Mouse (Mus musculus): Measurements from ENCODE around the gene Sec24d. TPM values are rescaled to one million over a fixed set of nuclear protein-coding genes. Genes with fewer than 3 reads are reported as not detected.

The Sec24d gene
- total RNA-seq, 1 experiment, result 20.0 TPM

DNA sequence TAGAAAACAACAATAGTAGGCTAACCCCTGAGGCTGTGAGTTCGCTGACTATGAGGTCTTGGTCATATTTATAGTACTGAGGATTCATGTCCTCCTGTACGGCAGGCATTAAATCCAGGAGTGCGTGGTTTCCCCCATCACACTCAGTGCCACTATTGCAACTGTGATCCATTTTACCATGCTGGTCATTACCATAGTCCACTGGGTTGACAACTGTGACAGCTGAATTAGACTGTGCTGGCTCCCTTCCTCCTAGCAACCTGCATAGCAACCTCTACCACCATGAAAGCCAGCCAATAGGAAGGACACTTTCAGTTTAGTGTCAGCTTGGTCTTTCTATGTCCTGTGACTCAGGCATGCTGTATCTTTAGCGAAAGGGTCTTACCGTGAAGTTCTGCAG, 17.0 kb downstream of the Sec24d start:
- in situ Hi-C loops (cut with MboI; ENCODE audit: low sequenced_read_pairs in 2 of 2, unreplicated experiment in 2 of 2), result no loop called here
- Histone ChIP-seq H3K4me1 (ENCODE audit: control insufficient read depth in 2 of 2, insufficient read depth in 2 of 2, low read length in 2 of 2, poor library complexity in 1 of 2) (no peaks in the 10 kb centered on the region), H3K36me3 (ENCODE audit: control insufficient read depth, insufficient read depth, low read length, poor library complexity, severe bottlenecking) (peaks cover 4% of the 10 kb centered on the region; the same call in 1 of the 2 replicates), H3K27ac (ENCODE audit: insufficient read depth, low read depth, low read length, poor library complexity, severe bottlenecking) (no peak overlapping the region), H3K9me3 (ENCODE audit: control insufficient read depth, insufficient read depth, low read depth, low read length) (no peaks in the 10 kb centered on the region), H3K4me3 (ENCODE audit: insufficient read depth in 1 of 2, low read depth in 1 of 2, low read length in 2 of 2, poor library complexity in 1 of 2, severe bottlenecking in 1 of 2) (no peak overlapping the region), H3K9ac (ENCODE audit: insufficient read depth, low read depth, low read length, poor library complexity, severe bottlenecking) (no peak overlapping the region)
- TF ChIP-seq CHD2 (IDR thresholded peaks at IDR 0.05; ENCODE audit: low read depth, low read length) (no peak), ZNF384 (IDR thresholded peaks at IDR 0.05; ENCODE audit: low read depth, low read length) (no peak), ZC3H11A (IDR thresholded peaks at IDR 0.05; ENCODE audit: borderline replicate concordance, low read depth, low read length) (no peak), MAFK (IDR thresholded peaks at IDR 0.05; ENCODE audit: insufficient read depth, low read depth, low read length) (no peak), HCFC1 (IDR thresholded peaks at IDR 0.05; ENCODE audit: borderline replicate concordance, insufficient read depth, low read length) (no peak)
- no peak for DNase-seq (ENCODE audit: low read depth, low spot score)

DNA sequence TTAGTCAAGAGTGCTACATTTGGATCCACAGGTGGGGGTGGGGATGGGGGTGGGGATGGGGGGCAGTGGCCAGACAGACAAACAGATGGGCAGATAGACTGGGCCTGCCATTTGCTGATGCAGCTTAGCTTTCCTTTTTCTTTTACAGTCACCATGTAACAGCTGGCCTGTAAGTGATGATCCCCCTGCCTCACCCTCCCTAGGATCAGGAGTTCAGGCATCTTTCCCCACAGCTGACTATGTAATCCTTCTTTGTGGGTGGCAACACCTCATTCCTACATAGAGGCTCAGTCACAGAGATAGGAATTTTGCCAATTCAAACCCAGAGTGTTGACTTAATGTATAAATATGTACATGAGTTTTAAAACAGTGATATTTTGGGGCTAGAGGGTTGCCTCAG, 18.4 kb downstream of the Sec24d start:
- H3K4me1 ChIP-seq (ENCODE audit: control insufficient read depth in 2 of 2, insufficient read depth in 2 of 2, low read length in 2 of 2, poor library complexity in 1 of 2), result peaks cover 0 to 3% of the 10 kb centered on the region in 2 experiments; a peak in 1 of 4 replicates
- H3K9me3 ChIP-seq (ENCODE audit: control insufficient read depth, insufficient read depth, low read depth, low read length), result no peaks in the 10 kb centered on the region
- no peak overlapping the region for H3K4me3 ChIP-seq (ENCODE audit: insufficient read depth in 1 of 2, low read depth in 1 of 2, low read length in 2 of 2, poor library complexity in 1 of 2, severe bottlenecking in 1 of 2)
- no peak for DNase-seq (ENCODE audit: low read depth, low spot score)
- no peak overlapping the region for H3K27ac ChIP-seq (ENCODE audit: insufficient read depth, low read depth, low read length, poor library complexity, severe bottlenecking)
- in situ Hi-C loops (cut with MboI; ENCODE audit: low sequenced_read_pairs in 2 of 2, unreplicated experiment in 2 of 2), result no loop called here
- H3K9ac ChIP-seq (ENCODE audit: insufficient read depth, low read depth, low read length, poor library complexity, severe bottlenecking), result no peak overlapping the region
- H3K36me3 ChIP-seq (ENCODE audit: control insufficient read depth, insufficient read depth, low read length, poor library complexity, severe bottlenecking), result peaks cover 4% of the 10 kb centered on the region; the same call in 1 of the 2 replicates
- TF ChIP-seq ZNF384 (IDR thresholded peaks at IDR 0.05; ENCODE audit: low read depth, low read length) (no peak), CHD2 (IDR thresholded peaks at IDR 0.05; ENCODE audit: low read depth, low read length) (no peak), HCFC1 (IDR thresholded peaks at IDR 0.05; ENCODE audit: borderline replicate concordance, insufficient read depth, low read length) (no peak), ZC3H11A (IDR thresholded peaks at IDR 0.05; ENCODE audit: borderline replicate concordance, low read depth, low read length) (no peak), MAFK (IDR thresholded peaks at IDR 0.05; ENCODE audit: insufficient read depth, low read depth, low read length) (no peak)

DNA sequence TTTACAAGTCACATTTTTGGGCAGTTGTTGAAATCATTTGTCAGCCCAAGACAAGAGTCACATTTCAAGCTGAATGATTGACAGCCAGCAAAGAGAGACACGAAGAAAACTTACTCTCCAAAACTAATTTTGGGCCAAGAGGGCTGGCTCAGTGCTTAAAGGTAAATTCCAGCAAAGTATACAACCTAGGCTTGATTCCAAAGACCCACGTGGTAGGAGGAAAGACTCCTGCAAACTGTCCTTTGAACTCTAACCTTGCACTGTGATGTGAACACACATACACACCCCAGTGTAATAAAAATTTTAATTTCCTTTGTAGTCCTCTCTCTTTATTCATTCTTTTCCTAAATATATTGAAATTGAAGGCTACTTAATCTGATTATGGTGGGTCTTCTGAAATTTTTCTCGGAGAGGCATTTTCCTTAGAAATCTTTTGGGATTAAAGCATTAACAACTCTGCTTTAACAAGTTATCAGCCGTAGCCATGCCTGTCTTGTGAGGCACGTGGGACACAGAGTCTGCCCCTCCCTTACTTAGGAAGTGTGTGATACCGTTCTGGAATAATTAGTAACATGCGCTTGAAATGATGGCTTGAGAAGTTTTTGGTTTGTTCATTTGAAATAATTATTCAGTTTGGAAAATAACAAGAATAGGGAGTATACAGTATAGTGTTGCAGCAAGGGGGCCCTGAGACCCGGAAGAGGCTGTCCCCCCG, 21.8 kb downstream of the Sec24d start:
- Histone ChIP-seq H3K4me3 (ENCODE audit: insufficient read depth in 1 of 2, low read depth in 1 of 2, low read length in 2 of 2, poor library complexity in 1 of 2, severe bottlenecking in 1 of 2) (no peak overlapping the region), H3K36me3 (ENCODE audit: control insufficient read depth, insufficient read depth, low read length, poor library complexity, severe bottlenecking) (peaks cover 9% of the 10 kb centered on the region; the same call in 1 of the 2 replicates), H3K27ac (ENCODE audit: insufficient read depth, low read depth, low read length, poor library complexity, severe bottlenecking) (no peak overlapping the region; the same call in 1 of the 2 replicates), H3K9me3 (ENCODE audit: control insufficient read depth, insufficient read depth, low read depth, low read length) (no peaks in the 10 kb centered on the region), H3K4me1 (ENCODE audit: control insufficient read depth in 2 of 2, insufficient read depth in 2 of 2, low read length in 2 of 2, poor library complexity in 1 of 2) (peaks cover 0 to 8% of the 10 kb centered on the region in 2 experiments; a peak in 1 of 4 replicates), H3K9ac (ENCODE audit: insufficient read depth, low read depth, low read length, poor library complexity, severe bottlenecking) (no peak overlapping the region)
- no peak for DNase-seq (ENCODE audit: low read depth, low spot score)
- TF ChIP-seq CHD2 (IDR thresholded peaks at IDR 0.05; ENCODE audit: low read depth, low read length) (no peak), HCFC1 (IDR thresholded peaks at IDR 0.05; ENCODE audit: borderline replicate concordance, insufficient read depth, low read length) (no peak), MAFK (IDR thresholded peaks at IDR 0.05; ENCODE audit: insufficient read depth, low read depth, low read length) (no peak), ZC3H11A (IDR thresholded peaks at IDR 0.05; ENCODE audit: borderline replicate concordance, low read depth, low read length) (no peak), ZNF384 (IDR thresholded peaks at IDR 0.05; ENCODE audit: low read depth, low read length) (no peak)
- in situ Hi-C loops (cut with MboI; ENCODE audit: low sequenced_read_pairs in 2 of 2, unreplicated experiment in 2 of 2), result no loop called here

DNA sequence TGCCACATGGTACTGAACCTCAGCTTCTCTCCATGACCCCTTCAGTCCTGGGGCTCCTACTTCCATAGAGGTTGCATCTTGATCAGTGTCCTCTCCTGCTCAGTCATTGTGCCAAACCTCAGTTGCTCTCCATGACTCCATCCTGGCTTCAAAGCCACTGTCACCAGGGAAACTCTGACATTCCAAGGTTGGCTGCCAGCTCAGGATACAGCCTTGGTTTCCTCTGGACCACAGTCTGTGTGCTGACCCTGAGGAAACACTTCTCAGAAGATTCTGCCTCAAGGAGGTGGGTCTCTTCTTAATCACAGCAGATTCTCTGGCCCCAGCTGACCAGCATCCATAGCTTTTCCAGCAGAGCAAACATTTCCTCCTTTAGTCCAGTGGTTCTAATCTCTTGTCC, 24.4 kb downstream of the Sec24d start:
- H3K9me3 ChIP-seq (ENCODE audit: control insufficient read depth, insufficient read depth, low read depth, low read length), result no peaks in the 10 kb centered on the region
- no peak for DNase-seq (ENCODE audit: low read depth, low spot score)
- TF ChIP-seq MAFK (IDR thresholded peaks at IDR 0.05; ENCODE audit: insufficient read depth, low read depth, low read length) (no peak), ZC3H11A (IDR thresholded peaks at IDR 0.05; ENCODE audit: borderline replicate concordance, low read depth, low read length) (no peak), CHD2 (IDR thresholded peaks at IDR 0.05; ENCODE audit: low read depth, low read length) (no peak), HCFC1 (IDR thresholded peaks at IDR 0.05; ENCODE audit: borderline replicate concordance, insufficient read depth, low read length) (no peak), ZNF384 (IDR thresholded peaks at IDR 0.05; ENCODE audit: low read depth, low read length) (no peak)
- H3K36me3 ChIP-seq (ENCODE audit: control insufficient read depth, insufficient read depth, low read length, poor library complexity, severe bottlenecking), result peaks cover 12% of the 10 kb centered on the region; the same call in 1 of the 2 replicates
- no peak overlapping the region for H3K9ac ChIP-seq (ENCODE audit: insufficient read depth, low read depth, low read length, poor library complexity, severe bottlenecking)
- no peak overlapping the region for H3K4me3 ChIP-seq (ENCODE audit: insufficient read depth in 1 of 2, low read depth in 1 of 2, low read length in 2 of 2, poor library complexity in 1 of 2, severe bottlenecking in 1 of 2)
- in situ Hi-C loops (cut with MboI; ENCODE audit: low sequenced_read_pairs in 2 of 2, unreplicated experiment in 2 of 2), result no loop called here
- H3K4me1 ChIP-seq (ENCODE audit: control insufficient read depth in 2 of 2, insufficient read depth in 2 of 2, low read length in 2 of 2, poor library complexity in 1 of 2), result peaks cover 4 to 21% of the 10 kb centered on the region in 2 experiments; a peak in 3 of 4 replicates
- H3K27ac ChIP-seq (ENCODE audit: insufficient read depth, low read depth, low read length, poor library complexity, severe bottlenecking), result no peak overlapping the region

All from ES-E14 (cell line).